Mouse (Mus musculus): Measurements from ENCODE around the gene Fgb. TPM values are rescaled to one million over a fixed set of nuclear protein-coding genes. Genes with fewer than 3 reads are reported as not detected.

The Fgb gene
- 0.02 TPM in 1 of 2 replicates, not detected in the other for polyA plus RNA-seq (2012; rRNA removed)

DNA sequence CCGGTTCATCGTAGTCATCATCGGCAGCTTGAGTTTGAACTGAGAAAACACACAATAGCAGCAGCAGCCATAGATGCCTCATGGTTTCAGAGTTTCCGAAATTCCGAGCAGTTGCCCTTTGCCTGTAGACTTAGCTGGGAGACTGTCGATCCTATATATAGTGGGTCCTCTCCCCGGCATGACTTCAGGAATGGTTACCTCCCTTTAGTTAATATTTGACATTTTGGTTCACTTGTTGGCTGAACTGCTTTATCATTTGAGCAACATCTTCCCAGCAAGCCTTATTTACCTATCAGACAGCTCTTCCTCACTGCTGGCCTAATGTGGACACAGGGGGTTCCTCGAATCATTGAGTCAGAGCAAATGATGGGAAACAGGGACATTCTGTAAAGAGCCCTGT, at the start of gene Fgb:
Fgb (minus strand) TSS at position 184 of the 400 bp plus-strand sequence.
- no peaks in the 10 kb centered on the region for H3K4me1 ChIP-seq (ENCODE audit: control insufficient read depth, insufficient read depth, insufficient read length)
- no peak within 1 kb of the TSS for H3K27ac ChIP-seq (ENCODE audit: insufficient read depth, low read length)
- TF ChIP-seq POLR2A (IDR thresholded peaks at IDR 0.05; ENCODE audit: low read depth, low read length) (no peak), CTCF (IDR thresholded peaks at IDR 0.05; ENCODE audit: extremely low read depth, insufficient read depth, insufficient read length, insufficient replicate concordance) (no peak)
- no peaks in the 10 kb centered on the region for H3K27me3 ChIP-seq (ENCODE audit: control insufficient read depth, insufficient read depth, low read length)
- 88% methylated on average over 8 of the region's 8 CpGs for whole genome bisulfite sequencing
- H3K4me3 ChIP-seq (ENCODE audit: extremely low read depth, insufficient read depth, insufficient read length) = no peak within 1 kb of the TSS
- no peak for DNase-seq (ENCODE audit: low read depth in 1 of 2, low spot score in 2 of 2)
- no peaks in the 10 kb centered on the region for H3K36me3 ChIP-seq (ENCODE audit: control insufficient read depth, insufficient read depth, low read length)

DNA sequence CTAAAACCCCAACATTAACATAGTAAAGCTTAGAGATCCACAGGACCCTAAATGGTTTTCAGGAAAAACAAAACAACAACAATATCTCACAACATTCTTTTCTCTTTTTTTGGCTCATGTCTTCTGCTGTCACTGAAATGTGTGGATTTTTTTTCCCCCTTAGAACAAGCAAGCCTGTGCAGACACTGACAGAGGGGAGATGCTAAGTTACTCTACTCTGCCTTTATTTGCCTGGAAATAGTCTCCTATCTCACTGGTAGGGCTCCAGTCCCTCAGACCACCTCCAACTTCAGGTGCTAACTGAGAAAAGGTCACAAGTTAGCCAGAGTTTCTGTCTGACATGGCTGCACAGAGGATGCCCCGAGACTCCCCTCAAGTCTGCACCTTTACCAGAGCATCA, 49.5 kb upstream of the Fgb start:
- Histone ChIP-seq H3K4me1 (ENCODE audit: control insufficient read depth, insufficient read depth, insufficient read length) (no peaks in the 10 kb centered on the region), H3K27me3 (ENCODE audit: control insufficient read depth, insufficient read depth, low read length) (no peaks in the 10 kb centered on the region), H3K4me3 (ENCODE audit: extremely low read depth, insufficient read depth, insufficient read length) (no peak overlapping the region), H3K36me3 (ENCODE audit: control insufficient read depth, insufficient read depth, low read length) (no peaks in the 10 kb centered on the region), H3K27ac (ENCODE audit: insufficient read depth, low read length) (no peak overlapping the region)
- TF ChIP-seq POLR2A (IDR thresholded peaks at IDR 0.05; ENCODE audit: low read depth, low read length) (no peak), CTCF (IDR thresholded peaks at IDR 0.05; ENCODE audit: extremely low read depth, insufficient read depth, insufficient read length, insufficient replicate concordance) (no peak)
- WGBS = 86% methylated on average over 1 of the region's 1 CpGs
- no peak for DNase-seq (ENCODE audit: low read depth in 1 of 2, low spot score in 2 of 2)

- no peak for TF ChIP-seq CTCF (IDR thresholded peaks at IDR 0.05; ENCODE audit: extremely low read depth, insufficient read depth, insufficient read length, insufficient replicate concordance)
- Histone ChIP-seq H3K27ac (ENCODE audit: insufficient read depth, low read length) (no peak overlapping the region), H3K36me3 (ENCODE audit: control insufficient read depth, insufficient read depth, low read length) (no peaks in the 10 kb centered on the region), H3K27me3 (ENCODE audit: control insufficient read depth, insufficient read depth, low read length) (no peaks in the 10 kb centered on the region), H3K4me1 (ENCODE audit: control insufficient read depth, insufficient read depth, insufficient read length) (no peaks in the 10 kb centered on the region), H3K4me3 (ENCODE audit: extremely low read depth, insufficient read depth, insufficient read length) (no peak overlapping the region)
- WGBS = 44% methylated on average over 14 of the region's 14 CpGs
- no peak for DNase-seq (ENCODE audit: low read depth in 1 of 2, low spot score in 2 of 2)
Measured at GRCm38 (mm10) chr3:83098546-83099034, 48.9 kb upstream of the Fgb start.

DNA sequence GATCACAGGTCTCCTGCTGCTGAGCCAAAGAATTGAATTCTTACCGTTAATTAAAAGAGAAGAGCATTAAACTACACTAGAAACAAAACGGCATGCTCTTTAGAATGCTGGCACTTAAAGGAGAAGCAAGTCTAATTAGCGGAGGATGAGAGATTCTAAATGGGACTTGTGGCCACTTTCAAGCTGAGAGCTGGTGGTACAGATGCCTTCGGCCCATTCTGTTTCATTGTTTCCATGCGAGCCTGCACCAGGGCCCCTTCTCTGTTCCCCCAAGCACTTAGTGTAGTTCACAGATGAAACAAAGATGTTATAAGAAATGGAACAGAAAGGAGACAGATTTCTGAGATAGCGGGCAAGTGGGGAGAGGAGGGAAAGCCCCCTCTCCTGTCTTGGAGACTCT, 47.9 kb upstream of the Fgb start:
- no peaks in the 10 kb centered on the region for H3K36me3 ChIP-seq (ENCODE audit: control insufficient read depth, insufficient read depth, low read length)
- DNase-seq (ENCODE audit: low read depth in 1 of 2, low spot score in 2 of 2) = no peak
- no peak overlapping the region for H3K27ac ChIP-seq (ENCODE audit: insufficient read depth, low read length)
- no peaks in the 10 kb centered on the region for H3K27me3 ChIP-seq (ENCODE audit: control insufficient read depth, insufficient read depth, low read length)
- no peak overlapping the region for H3K4me3 ChIP-seq (ENCODE audit: extremely low read depth, insufficient read depth, insufficient read length)
- WGBS = 85% methylated on average over 6 of the region's 6 CpGs
- TF ChIP-seq POLR2A (IDR thresholded peaks at IDR 0.05; ENCODE audit: low read depth, low read length) (no peak), CTCF (IDR thresholded peaks at IDR 0.05; ENCODE audit: extremely low read depth, insufficient read depth, insufficient read length, insufficient replicate concordance) (no peak)
- no peaks in the 10 kb centered on the region for H3K4me1 ChIP-seq (ENCODE audit: control insufficient read depth, insufficient read depth, insufficient read length)

- peak overlapping the region; percentile 25; the same call in 1 of the 2 replicates for H3K4me3 ChIP-seq (ENCODE audit: extremely low read depth, insufficient read depth, insufficient read length)
- H3K27me3 ChIP-seq (ENCODE audit: control insufficient read depth, insufficient read depth, low read length) = no peaks in the 10 kb centered on the region
- no peaks in the 10 kb centered on the region for H3K36me3 ChIP-seq (ENCODE audit: control insufficient read depth, insufficient read depth, low read length)
- no peaks in the 10 kb centered on the region for H3K4me1 ChIP-seq (ENCODE audit: control insufficient read depth, insufficient read depth, insufficient read length)
- TF ChIP-seq CTCF (IDR thresholded peaks at IDR 0.05; ENCODE audit: extremely low read depth, insufficient read depth, insufficient read length, insufficient replicate concordance) (peak; percentile 23; the same call in 1 of the 2 replicates), POLR2A (IDR thresholded peaks at IDR 0.05; ENCODE audit: low read depth, low read length) (no peak)
- peak; percentile 38 to 53 for DNase-seq (ENCODE audit: low read depth in 1 of 2, low spot score in 2 of 2)
- WGBS = 4% methylated on average over 11 of the region's 11 CpGs
- H3K27ac ChIP-seq (ENCODE audit: insufficient read depth, low read length) = no peak overlapping the region
Measured at GRCm38 (mm10) chr3:83080567-83081055, 30.9 kb upstream of the Fgb start.

GRCm38 (mm10) chr3:83076563-83076962, 26.9 kb upstream of the Fgb start:
- H3K27ac ChIP-seq (ENCODE audit: insufficient read depth, low read length) = no peak overlapping the region
- WGBS = 65% methylated on average over 3 of the region's 3 CpGs
- H3K27me3 ChIP-seq (ENCODE audit: control insufficient read depth, insufficient read depth, low read length) = no peaks in the 10 kb centered on the region
- no peaks in the 10 kb centered on the region for H3K4me1 ChIP-seq (ENCODE audit: control insufficient read depth, insufficient read depth, insufficient read length)
- DNase-seq (ENCODE audit: low read depth in 1 of 2, low spot score in 2 of 2) = no peak
- peaks cover 2% of the 10 kb centered on the region; the same call in 1 of the 2 replicates for H3K36me3 ChIP-seq (ENCODE audit: control insufficient read depth, insufficient read depth, low read length)
- H3K4me3 ChIP-seq (ENCODE audit: extremely low read depth, insufficient read depth, insufficient read length) = no peak overlapping the region
- TF ChIP-seq POLR2A (IDR thresholded peaks at IDR 0.05; ENCODE audit: low read depth, low read length) (no peak), CTCF (IDR thresholded peaks at IDR 0.05; ENCODE audit: extremely low read depth, insufficient read depth, insufficient read length, insufficient replicate concordance) (no peak)

DNA sequence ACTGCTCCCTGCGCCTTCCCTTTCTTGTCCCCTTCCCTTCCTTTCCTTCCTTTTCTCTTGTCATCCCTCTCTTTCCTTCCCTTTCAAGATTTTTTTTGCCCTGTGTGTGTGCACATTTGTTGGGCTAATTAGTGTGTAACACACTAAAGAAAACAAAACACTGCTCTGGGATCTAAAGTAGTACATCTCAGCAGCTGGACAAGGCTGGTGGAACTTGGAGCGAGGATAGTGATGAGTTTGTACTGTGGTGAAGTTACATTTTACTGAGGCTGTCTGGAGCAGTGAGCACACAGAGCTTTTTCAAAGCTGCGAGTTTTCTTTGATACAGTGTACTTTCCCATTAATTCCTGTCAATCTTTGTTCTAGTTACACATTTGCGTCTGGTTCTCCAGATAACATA, 20.6 kb upstream of the Fgb start:
- H3K27me3 ChIP-seq (ENCODE audit: control insufficient read depth, insufficient read depth, low read length) = no peaks in the 10 kb centered on the region
- no peak overlapping the region for H3K27ac ChIP-seq (ENCODE audit: insufficient read depth, low read length)
- no peak for DNase-seq (ENCODE audit: low read depth in 1 of 2, low spot score in 2 of 2)
- peaks cover 43% of the 10 kb centered on the region for H3K36me3 ChIP-seq (ENCODE audit: control insufficient read depth, insufficient read depth, low read length)
- no peak for TF ChIP-seq POLR2A (IDR thresholded peaks at IDR 0.05; ENCODE audit: low read depth, low read length)
- TF ChIP-seq CTCF (IDR thresholded peaks at IDR 0.05; ENCODE audit: extremely low read depth, insufficient read depth, insufficient read length, insufficient replicate concordance) = no peak
- H3K4me1 ChIP-seq (ENCODE audit: control insufficient read depth, insufficient read depth, insufficient read length) = no peaks in the 10 kb centered on the region
- H3K4me3 ChIP-seq (ENCODE audit: extremely low read depth, insufficient read depth, insufficient read length) = no peak overlapping the region
- WGBS = 96% methylated on average over 4 of the region's 4 CpGs

Data from spleen, adult 2 months (tissue).